Mouse (Mus musculus): Measurements from ENCODE around the gene Serpinc1. TPM values are rescaled to one million over a fixed set of nuclear protein-coding genes. Genes with fewer than 3 reads are reported as not detected.
A peak's percentile ranks its signal among the peaks of the same experiment; 100 is the strongest.

The Serpinc1 gene
- 1.7 and 2.3 TPM in 2 replicates for polyA plus RNA-seq (2015; fragmentation: Nextera tagmentation; extraction: Ambion mirVana)

DNA sequence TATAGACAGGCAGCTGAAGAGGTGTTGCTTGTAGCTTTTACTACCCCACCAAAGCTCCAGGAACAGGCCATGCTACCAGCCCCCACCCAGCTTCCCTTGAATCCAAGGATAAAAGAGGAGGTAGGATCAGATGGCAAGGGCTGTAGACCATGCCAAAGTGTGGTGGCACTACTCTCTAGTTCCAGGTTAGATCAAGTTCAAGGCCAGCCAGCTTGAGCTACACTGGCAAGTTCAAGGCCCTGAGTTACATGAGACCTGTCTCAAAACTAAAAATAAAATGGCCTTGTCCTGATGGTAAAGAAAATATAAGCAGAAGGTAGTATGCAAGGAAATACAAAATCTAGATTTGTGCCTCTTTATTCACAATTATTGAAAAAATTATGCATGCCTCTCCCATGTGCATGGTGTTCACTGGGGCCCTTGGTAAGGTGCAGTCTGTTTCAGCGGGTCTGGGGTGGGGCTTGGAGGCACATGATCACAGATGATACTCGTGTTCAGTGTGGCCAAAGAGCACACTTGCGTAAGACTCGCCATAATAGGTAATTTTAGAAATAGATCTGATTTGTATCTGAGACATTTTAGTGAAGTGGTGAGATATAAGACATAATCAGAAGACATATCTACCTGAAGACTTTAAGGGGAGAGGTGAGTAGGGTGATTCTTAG lies at the start of gene Serpinc1:
TSS of gene Serpinc1 (plus strand) at position 515 of the 665 bp plus-strand sequence.
- Histone ChIP-seq H3K4me3 (ENCODE audit: low read depth, low read length) (no peak within 1 kb of the TSS), H3K4me2 (replicated peaks; ENCODE audit: low read depth, low read length) (no peak within 1 kb of the TSS), H3K9me3 (ENCODE audit: low read length) (no peaks in the 10 kb centered on the region), H3K27ac (ENCODE audit: low read length) (no peak within 1 kb of the TSS), H3K36me3 (ENCODE audit: insufficient read depth, low read length) (no peaks in the 10 kb centered on the region), H3K4me1 (ENCODE audit: insufficient read depth, low read depth, low read length) (no peaks in the 10 kb centered on the region; the same call in 1 of the 2 replicates), H3K9ac (replicated peaks; ENCODE audit: low read depth) (no peak within 1 kb of the TSS), H3K27me3 (replicated peaks; ENCODE audit: insufficient read depth, low read length) (no peaks in the 10 kb centered on the region)
- DNase-seq (ENCODE audit: low spot score) (no peak), ATAC-seq (no peak)
- 87% methylated on average over 4 of the region's 4 CpGs for WGBS
- TF ChIP-seq CTCF (IDR thresholded peaks at IDR 0.05), result no peak
- TF ChIP-seq EP300 (IDR thresholded peaks at IDR 0.05), result no peak

DNA sequence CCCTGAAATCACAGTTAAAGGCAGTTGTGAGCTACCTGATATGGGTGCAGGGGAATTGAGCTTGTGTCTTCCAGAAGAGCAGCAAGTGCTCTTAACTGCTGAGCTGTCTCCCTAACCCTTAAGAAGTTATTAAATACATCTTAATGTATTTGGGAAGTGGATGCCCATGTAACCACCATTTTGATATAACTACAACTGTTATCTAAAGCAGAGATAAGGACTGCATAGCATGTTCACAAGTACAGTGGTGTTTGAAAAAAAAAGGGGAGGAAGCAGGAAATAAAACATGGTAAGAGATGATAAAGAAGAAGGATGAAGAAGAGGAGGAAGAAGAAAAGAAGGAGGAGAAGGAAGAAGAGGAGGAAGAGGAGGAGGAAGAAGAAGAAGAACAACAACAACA lies 47.1 kb upstream of the Serpinc1 start:
- DNase-seq (ENCODE audit: low spot score), result no peak
- TF ChIP-seq EP300 (IDR thresholded peaks at IDR 0.05), result no peak
- TF ChIP-seq CTCF (IDR thresholded peaks at IDR 0.05), result no peak
- no peak overlapping the region for H3K9ac ChIP-seq (replicated peaks; ENCODE audit: low read depth)

DNA sequence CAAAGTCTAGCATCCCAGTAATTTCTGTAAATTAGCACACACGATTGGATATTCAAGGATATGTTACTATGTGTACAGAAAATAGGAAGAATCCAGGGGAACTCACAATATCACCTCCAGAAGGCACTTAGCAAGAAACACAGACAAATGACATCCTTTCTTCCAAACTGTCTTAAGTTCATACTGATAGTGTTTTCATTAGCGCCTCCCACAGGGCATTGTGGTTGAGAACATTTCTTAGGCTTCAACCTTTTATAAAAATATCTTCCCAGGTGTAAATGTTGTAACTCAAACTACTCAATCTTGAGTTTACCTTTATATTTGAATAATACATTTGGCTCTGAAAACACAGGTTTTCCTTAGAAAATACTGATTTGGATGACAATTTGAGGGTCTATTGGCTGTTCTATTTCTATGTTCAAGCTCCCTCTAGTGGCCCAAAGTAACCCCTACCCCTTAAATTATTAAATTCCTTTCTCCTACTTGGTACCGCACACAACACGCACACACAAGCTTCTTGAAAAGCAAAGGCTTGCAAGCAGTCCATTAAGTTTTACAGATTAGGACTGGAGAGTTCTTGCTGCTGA lies 44.4 kb upstream of the Serpinc1 start:
- H3K4me3 ChIP-seq (ENCODE audit: low read depth, low read length), result no peak overlapping the region
- H3K4me1 ChIP-seq (ENCODE audit: insufficient read depth, low read depth, low read length), result no peaks in the 10 kb centered on the region
- no peak overlapping the region for H3K9ac ChIP-seq (replicated peaks; ENCODE audit: low read depth)
- DNase-seq (ENCODE audit: low spot score) (peak; percentile 71), ATAC-seq (no peak; the same call in 1 of the 2 replicates)
- no peak overlapping the region for H3K4me2 ChIP-seq (replicated peaks; ENCODE audit: low read depth, low read length)
- 60% methylated on average over 4 of the region's 4 CpGs for WGBS
- no peaks in the 10 kb centered on the region for H3K27me3 ChIP-seq (replicated peaks; ENCODE audit: insufficient read depth, low read length)
- TF ChIP-seq EP300 (IDR thresholded peaks at IDR 0.05) (0 out of 2 replicates have a peak, but pooled peaks have one; percentile 35), CTCF (IDR thresholded peaks at IDR 0.05) (peak; percentile 64)
- no peaks in the 10 kb centered on the region for H3K9me3 ChIP-seq (ENCODE audit: low read length)
- H3K27ac ChIP-seq (ENCODE audit: low read length), result no peak overlapping the region
- 0 out of 2 replicates have a peak, but pooled peaks cover 4% of the 10 kb centered on the region for H3K36me3 ChIP-seq (ENCODE audit: insufficient read depth, low read length)

More for the DNA sequence above, 47.1 kb upstream of the Serpinc1 start:
- ATAC-seq, result no peak
- H3K36me3 ChIP-seq (ENCODE audit: insufficient read depth, low read length), result 0 out of 2 replicates have a peak, but pooled peaks cover 4% of the 10 kb centered on the region
- H3K4me1 ChIP-seq (ENCODE audit: insufficient read depth, low read depth, low read length), result no peaks in the 10 kb centered on the region
- H3K4me3 ChIP-seq (ENCODE audit: low read depth, low read length), result no peak overlapping the region
- no peaks in the 10 kb centered on the region for H3K27me3 ChIP-seq (replicated peaks; ENCODE audit: insufficient read depth, low read length)
- H3K4me2 ChIP-seq (replicated peaks; ENCODE audit: low read depth, low read length), result no peak overlapping the region
- H3K27ac ChIP-seq (ENCODE audit: low read length), result no peak overlapping the region
- H3K9me3 ChIP-seq (ENCODE audit: low read length), result no peaks in the 10 kb centered on the region

DNA sequence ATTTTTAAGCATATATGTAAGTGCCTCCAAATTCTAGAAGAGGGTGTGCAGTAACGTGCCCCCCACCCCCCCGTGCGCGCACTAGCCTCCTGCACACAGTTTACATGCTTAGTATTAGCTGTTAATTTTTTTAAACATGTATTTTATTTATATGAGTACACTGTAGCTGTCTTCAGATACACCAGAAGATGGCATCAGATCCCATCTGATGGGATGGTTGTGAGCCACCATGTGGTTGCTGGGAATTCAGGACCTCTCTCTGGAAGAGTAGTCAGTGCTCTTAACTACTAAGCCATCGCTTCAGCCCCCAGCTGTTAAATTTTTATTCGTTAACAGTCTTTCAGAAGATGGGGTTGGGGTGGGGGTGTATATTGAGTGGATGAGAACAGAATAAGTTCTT lies 42.8 kb upstream of the Serpinc1 start:
- Histone ChIP-seq H3K4me1 (ENCODE audit: insufficient read depth, low read depth, low read length) (no peaks in the 10 kb centered on the region), H3K27me3 (replicated peaks; ENCODE audit: insufficient read depth, low read length) (no peaks in the 10 kb centered on the region), H3K36me3 (ENCODE audit: insufficient read depth, low read length) (peaks cover 11% of the 10 kb centered on the region), H3K9ac (replicated peaks; ENCODE audit: low read depth) (no peak overlapping the region), H3K9me3 (ENCODE audit: low read length) (no peaks in the 10 kb centered on the region), H3K27ac (ENCODE audit: low read length) (no peak overlapping the region), H3K4me2 (replicated peaks; ENCODE audit: low read depth, low read length) (no peak overlapping the region), H3K4me3 (ENCODE audit: low read depth, low read length) (no peak overlapping the region)
- no peak for ATAC-seq
- WGBS, result 90% methylated on average over 6 of the region's 6 CpGs
- no peak for DNase-seq (ENCODE audit: low spot score)
- TF ChIP-seq EP300 (IDR thresholded peaks at IDR 0.05) (no peak), CTCF (IDR thresholded peaks at IDR 0.05) (peak; percentile 47)

DNA sequence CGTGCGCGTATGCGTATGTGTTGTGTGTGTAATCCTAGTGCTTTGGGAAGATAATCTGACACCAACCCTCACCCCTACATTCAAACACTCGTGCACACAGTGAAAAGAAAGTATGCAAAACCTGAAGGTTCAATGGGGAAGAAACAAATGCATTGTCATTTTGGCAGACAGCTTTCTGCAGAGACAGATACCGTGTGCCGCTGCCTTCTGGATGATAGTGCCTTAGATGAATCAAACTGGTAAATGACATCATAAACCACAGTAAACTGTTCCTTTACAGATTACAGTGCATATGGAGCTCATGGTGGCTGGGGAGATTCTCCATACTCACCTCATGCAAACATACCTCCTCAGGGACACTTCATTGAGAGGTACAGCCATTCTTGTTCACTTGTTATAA lies 15.2 kb upstream of the Serpinc1 start:
- Histone ChIP-seq H3K36me3 (ENCODE audit: insufficient read depth, low read length) (peaks cover 51% of the 10 kb centered on the region; the same call in 1 of the 2 replicates), H3K4me2 (replicated peaks; ENCODE audit: low read depth, low read length) (no peak overlapping the region), H3K27me3 (replicated peaks; ENCODE audit: insufficient read depth, low read length) (no peaks in the 10 kb centered on the region), H3K9ac (replicated peaks; ENCODE audit: low read depth) (no peak overlapping the region), H3K4me3 (ENCODE audit: low read depth, low read length) (no peak overlapping the region), H3K4me1 (ENCODE audit: insufficient read depth, low read depth, low read length) (no peaks in the 10 kb centered on the region), H3K27ac (ENCODE audit: low read length) (no peak overlapping the region), H3K9me3 (ENCODE audit: low read length) (no peaks in the 10 kb centered on the region)
- TF ChIP-seq CTCF (IDR thresholded peaks at IDR 0.05), result no peak
- TF ChIP-seq EP300 (IDR thresholded peaks at IDR 0.05), result no peak
- no peak for DNase-seq (ENCODE audit: low spot score)
- no peak for ATAC-seq
- WGBS, result 92% methylated on average over 7 of the region's 7 CpGs

DNA sequence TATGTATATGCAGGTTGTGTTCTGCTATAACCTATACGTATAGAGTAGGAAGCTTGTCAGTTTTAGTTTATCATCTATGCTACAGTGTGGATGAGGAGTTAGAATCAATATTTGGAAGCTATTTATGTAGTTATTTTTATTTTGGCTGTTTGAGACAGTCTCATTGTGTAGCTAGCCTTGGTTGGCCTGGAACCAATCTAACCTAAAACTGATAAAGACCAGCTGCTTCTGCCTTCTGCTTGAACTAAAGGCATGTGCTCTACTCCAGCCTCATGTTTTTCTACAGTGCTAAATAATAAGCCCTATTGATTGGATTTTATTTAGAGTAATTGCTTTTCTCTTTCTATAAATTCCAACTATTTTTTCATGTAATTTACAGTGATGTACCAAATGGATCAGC lies 11.1 kb upstream of the Serpinc1 start:
- WGBS, result 59% methylated on average over 1 of the region's 1 CpGs
- Histone ChIP-seq H3K27ac (ENCODE audit: low read length) (no peak overlapping the region), H3K9ac (replicated peaks; ENCODE audit: low read depth) (no peak overlapping the region), H3K4me2 (replicated peaks; ENCODE audit: low read depth, low read length) (no peak overlapping the region), H3K27me3 (replicated peaks; ENCODE audit: insufficient read depth, low read length) (no peaks in the 10 kb centered on the region), H3K9me3 (ENCODE audit: low read length) (no peaks in the 10 kb centered on the region), H3K36me3 (ENCODE audit: insufficient read depth, low read length) (peaks cover 44% of the 10 kb centered on the region; the same call in 1 of the 2 replicates), H3K4me3 (ENCODE audit: low read depth, low read length) (no peak overlapping the region), H3K4me1 (ENCODE audit: insufficient read depth, low read depth, low read length) (no peaks in the 10 kb centered on the region)
- TF ChIP-seq EP300 (IDR thresholded peaks at IDR 0.05) (no peak), CTCF (IDR thresholded peaks at IDR 0.05) (no peak)
- ATAC-seq, result no peak
- DNase-seq (ENCODE audit: low spot score), result peak; percentile 30

Data from lung, postnatal 0 days (tissue).